Mouse (Mus musculus) liver, adult 2 months (tissue): ENCODE measurements around the gene Xntrpc.

Source experiments
- CTCF ChIP-seq: fragments of 200-500 bp; IDR thresholded peaks from 2 replicates; pipeline ENCODE4 v1.5.1; 2011; ENCODE audit warnings: low read depth, low read length, control low read depth
- POLR2A ChIP-seq: fragments of 200-500 bp; IDR thresholded peaks from 2 replicates; pipeline ENCODE4 v1.6.1; 2011; ENCODE audit warnings: low read length, control low read depth; ENCODE audit not compliant: insufficient read depth; ENCODE audit errors: extremely low read depth

DNA sequence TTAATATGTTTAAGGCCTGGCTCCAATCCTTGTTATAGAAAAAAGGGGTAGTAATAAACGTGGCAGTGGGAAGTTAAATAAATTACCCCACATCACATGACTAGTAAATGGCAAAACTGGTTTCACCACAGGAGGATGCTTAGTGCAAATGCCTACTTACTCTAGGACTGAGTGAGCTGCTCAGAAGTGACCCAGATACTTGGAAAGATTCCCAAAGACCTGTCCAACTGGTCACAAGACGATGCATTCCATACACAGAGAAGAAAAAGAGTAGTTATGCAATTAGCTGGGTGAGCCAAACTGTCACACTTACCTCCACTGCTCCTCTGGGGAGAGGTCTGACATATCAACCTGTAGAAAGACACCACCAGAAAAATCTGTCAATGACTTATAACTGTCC lies 23.2 kb upstream of the Xntrpc start:
- no peak for TF ChIP-seq CTCF
- no peak for TF ChIP-seq POLR2A
